Mouse (Mus musculus) common myeloid progenitor, adult 5-6 weeks (primary cell): ENCODE results near the gene Gm10642. TPM values are rescaled to one million over a fixed set of nuclear protein-coding genes. Genes with fewer than 3 reads are reported as not detected.

Source experiments
- ATAC-seq: replicated peaks from 2 replicates; pipeline ENCODE4 v1.8.0; 2016; ENCODE audit warnings: low read depth, mild to moderate bottlenecking, moderate TSS enrichment, inconsistent platforms; ENCODE audit not compliant: poor library complexity, severe bottlenecking
- total RNA-seq: library from RNA; stranded (forward); fragments of 200-1000, 187-1606 nt; gene quantifications from 2 replicates; pipeline ENCODE4 v1.2.3, GENCODE M21; 2017

The Gm10642 gene
- total RNA-seq, 1 experiment from 2014 or later: not detected

DNA sequence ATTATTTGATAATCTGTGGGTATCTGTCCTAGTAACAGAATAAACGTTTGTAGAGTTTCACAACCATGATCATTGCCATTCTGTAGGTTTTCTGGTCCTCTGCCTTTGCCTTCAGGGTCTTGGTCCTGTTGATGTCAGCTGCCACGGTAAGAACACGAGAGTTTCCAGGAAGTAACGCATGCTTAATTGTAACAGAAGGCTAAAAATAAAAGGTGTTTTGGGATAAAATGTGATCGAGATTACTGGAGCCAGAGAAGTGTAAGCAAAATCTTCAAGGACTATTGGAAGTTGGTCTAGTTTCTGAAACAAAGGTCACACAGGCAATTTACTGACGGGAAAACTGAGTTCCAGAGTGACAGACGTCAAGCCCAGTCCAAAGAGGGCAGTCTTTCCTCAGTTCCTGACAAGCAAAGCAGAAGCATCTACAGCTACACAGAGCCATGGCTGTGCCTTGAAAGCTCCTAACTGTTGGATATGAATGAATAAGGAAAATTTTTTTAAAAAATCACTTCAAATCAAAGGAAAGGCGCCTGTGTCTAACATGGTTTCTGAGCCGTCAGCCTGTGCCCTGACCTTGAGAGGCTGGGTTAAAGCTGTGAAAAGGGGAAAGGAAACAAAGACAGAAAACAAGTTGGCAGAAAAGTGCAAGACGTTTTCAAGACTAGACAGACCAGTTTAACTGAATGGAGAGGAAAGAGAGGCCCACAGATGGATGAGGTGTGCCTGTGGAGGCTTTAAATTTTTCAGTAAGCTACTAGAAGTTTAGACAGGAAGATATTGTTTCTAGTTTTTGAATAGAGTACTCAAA, 15.9 kb downstream of the Gm10642 start:
- ATAC-seq: 0 out of 2 replicates have a peak, but pooled peaks have one; percentile 41

DNA sequence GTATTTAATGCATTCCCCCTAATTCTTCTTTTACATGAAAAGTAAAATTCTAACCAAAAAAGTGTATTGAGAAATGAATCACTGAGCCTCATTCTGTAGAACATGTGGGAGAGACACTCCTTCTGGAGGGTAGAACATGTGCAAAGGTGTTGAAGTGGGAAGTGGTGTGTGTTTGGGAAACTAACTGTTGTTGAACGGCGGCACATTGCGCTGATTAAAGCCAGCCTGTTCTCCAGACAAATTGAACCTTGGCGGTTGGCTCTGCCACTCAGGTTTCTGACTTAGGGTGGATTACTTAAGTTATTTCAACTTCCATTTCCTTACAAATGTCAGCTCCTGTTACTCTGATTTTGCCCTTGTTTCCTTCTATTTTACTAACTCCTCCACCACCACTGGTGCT, 17.6 kb downstream of the Gm10642 start:
- ATAC-seq: no peak

DNA sequence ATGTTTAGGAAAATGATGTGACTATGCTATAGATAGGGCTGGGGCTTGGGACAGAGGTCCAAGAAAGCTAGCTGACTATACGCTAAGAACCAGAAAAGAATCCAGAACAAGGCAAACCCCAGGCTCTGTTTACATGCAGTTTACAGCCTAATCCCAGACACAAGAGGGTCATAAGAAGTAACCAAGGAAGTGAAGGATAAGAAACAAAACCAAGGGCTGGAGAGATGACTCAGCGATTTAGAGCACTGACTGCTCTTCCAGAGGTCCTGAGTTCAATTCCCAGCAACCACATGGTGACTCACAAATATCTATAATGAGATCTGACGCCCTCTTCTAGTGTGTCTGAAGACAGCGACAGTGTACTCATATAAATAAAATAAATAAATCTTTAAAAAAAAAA, 19.1 kb downstream of the Gm10642 start:
- ATAC-seq: no peak

DNA sequence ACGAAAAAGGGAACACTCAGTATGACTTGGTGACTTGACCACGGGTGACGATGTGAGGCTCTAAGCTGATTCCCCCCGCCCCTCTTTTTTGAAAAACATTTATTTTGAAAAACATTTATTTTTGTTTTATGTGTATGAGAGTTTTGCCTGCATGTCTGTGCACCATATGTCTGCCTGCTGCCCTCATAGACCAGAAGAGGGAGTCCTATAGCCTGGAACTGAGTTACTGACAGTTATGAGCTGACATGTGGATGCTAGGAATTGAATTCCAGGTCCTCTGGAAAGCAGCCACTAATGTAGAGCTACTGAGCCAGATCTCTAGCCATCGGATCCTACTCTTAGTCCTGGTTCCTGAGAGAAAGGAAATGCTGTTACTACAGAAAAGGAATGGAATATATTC, 19.9 kb downstream of the Gm10642 start:
- no peak for ATAC-seq

DNA sequence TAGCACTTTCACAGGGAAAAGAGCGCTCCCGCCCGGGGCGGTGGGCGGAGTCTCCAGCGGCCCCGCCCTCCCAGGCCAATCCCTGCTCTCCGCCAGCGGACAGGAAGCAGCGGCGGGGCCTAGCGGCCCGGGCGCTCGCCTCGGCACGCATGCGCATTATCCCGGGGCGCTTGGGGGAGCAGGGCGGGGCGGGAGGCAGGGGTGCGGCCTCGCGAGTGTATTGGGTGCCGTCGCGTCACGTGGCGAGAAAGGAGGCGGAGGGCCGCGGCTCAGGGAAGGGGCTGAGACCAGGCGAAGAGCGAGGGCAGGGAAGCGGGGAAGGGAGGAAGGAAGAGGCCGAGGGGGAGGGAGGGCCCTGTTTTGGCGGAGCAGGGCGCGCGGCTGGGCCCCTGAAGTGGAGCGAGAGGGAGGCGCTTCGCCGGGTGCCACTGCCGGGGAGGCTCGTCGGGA, 22.7 kb downstream of the Gm10642 start, which contains the start of gene Adam10:
Adam10 (plus strand) TSS at position 316 of the 450 bp plus-strand sequence.
- ATAC-seq: peak; percentile 98

DNA sequence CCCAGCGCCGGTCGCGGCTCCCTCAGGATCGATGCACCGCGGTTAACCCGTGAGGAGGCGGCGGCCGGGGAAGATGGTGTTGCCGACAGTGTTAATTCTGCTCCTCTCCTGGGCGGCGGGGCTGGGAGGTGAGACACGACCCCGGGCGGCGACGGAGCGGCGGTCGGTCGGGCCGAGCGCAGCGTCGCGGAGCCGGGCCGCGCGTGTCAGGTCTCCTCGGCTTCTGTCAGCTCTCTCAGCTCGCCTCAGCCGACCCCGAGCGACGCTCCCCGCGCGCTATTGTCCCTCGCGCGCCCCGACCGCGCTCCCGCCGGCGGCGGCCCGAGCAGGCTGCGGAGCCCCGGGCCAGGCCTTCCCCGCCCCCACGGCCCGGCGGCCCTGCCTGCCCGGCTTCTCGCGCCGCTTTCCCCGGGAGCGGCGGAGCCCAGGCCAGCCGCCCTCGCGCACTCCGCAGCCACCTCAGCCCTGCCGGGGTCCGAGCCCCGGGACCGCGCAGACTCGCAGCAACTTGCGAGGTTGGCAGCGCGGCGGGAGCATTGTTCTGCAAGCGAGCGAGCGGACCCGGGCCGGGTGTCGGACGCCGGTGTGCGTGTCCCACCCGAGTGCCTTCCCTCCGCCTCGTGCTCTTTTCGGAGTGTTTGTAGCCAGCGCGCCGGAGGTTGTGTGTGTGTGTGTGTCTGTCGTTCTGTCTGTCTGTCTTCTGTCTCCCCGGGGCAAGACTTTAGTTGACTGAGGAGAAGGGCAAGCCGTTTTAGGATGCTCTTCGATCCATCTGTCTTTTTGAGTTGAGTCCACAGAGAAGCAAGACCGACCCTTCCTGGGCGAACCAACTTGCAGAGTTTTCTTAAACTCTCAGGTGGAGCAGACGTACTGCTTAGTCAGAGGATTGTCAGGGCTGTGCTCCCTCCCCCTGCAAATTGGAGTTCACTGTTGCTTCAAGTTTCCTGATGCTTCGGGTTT, 23.4 kb downstream of the Gm10642 start:
- ATAC-seq: no peak

DNA sequence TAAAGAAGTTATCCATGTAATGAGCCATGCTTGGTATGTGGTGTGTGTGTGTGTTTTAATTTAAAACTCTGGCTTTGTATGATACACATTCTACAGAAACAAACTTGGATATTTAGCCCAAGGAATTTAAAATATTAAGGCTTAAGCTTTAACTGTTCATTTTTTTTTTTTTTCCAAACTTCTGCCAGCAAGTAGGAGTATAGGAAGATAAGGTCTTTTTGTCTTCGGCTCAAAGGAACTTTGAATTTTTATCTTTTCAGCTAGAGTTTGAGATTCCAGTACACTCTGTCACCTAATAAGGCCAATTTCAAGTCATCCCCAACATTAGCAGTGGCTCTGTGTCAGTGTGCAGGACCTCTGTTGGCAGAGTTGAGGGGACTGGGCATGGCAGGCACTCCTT, 26.2 kb downstream of the Gm10642 start:
- no peak for ATAC-seq

DNA sequence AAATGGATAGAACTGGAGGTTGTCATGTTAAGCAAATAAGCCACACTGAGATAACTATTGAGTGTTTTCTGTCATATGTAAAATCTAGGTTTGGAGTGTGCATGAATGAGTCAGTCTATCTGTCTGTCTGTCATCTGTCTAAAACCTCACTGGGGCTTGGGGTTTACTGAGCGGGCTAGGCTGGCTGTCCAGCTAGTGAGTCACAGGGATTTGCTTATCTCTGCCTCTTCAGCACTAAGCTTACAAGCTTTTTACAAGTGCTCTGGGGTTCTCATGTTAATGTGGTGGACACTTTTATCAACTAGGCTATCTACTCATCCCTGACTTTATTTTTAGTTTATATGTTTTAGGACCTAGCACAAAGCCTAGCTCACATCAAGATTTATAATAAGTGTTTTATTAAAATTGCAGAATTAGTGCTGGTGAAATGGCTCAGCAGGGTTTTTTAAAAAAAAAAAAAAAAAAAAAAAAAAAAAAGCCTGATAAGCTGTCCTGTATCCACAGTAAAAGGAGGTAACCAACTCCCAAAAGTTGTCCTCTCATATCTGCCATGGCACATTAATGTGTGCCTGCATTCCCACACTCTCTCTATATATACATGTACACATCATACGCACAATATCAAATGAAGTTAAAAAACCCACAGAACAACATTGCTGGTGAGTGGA, 32.4 kb downstream of the Gm10642 start:
- ATAC-seq: 0 out of 2 replicates have a peak, but pooled peaks have one; percentile 45

DNA sequence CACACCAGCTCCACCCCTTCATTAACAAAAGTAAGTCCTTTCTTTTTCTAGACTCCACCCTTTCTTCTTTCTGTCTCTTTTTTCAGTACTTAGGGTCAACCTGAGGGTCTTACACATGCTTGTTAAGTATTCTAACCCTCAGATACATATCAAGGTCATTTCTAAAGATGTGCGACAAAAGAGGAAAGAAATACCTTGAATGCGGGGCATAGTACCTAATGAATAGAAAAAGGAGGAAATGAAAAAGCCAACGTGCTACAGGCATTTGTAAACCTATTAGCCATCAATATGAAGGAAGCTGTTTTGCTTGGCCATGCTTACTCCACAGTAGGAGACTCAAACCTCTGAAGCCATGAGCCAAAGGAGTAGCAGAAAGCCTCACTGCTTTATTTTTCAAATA, 33.9 kb downstream of the Gm10642 start:
- no peak for ATAC-seq

DNA sequence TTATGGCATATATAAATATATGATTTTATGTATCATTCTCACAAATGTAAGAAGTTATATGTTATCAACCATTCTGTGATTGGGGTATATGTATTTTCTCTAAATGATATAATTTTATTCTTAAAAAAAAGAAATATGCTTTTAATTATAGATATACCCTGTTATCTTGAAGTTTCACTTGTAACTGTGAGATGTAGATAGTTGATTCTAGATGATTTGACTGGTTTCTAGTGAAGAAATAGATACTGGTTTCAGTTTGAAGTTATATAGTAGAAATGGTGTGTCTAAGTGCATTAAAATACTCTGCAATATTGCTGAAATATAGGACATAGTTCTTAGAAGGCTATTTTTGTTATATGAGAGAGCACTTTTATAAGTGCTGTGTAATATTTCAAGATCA, 34.5 kb downstream of the Gm10642 start:
- ATAC-seq: no peak

DNA sequence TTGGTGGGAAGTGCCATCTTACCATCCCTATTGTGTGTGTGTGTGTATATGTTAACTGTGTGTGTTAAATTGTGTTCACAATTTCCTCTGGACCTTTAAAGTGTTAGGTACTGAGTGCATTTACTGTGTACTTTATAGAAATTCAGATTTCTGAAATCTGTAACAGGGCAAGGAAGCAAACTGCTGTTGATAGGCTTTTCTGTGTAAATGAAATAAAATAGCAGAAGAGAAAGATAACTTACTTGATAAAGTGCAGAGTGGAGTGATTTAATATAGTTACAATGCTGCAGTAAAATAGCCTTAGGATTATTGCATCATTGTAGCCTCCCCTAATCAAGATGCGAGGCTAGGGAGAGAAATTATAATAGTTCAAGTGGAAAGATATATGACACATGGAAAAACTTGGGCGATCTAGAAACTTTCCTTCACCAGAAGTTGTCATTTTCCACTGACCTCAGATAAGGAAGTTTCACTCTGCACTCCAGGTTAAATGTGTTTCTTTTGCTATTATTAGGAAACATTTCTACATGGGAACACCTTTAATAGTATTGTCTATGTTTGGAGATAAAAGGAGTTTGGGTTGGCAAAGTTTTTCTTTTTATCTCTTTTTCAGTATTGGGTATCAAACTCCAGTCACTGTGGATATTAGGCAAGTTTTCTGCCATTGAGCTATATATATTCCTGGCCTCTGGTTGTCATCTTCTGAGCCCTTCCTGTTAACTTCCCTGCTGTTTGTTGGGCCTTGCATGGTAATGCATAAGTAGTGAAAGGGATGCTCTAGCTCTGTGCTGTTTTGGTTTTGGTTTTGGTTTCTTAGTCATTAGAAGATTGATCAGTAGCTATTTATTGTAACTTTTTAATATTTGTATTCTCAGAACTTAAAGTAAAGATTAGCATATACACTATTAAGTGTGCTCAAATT, 36.0 kb downstream of the Gm10642 start:
- peak; percentile 50 for ATAC-seq

DNA sequence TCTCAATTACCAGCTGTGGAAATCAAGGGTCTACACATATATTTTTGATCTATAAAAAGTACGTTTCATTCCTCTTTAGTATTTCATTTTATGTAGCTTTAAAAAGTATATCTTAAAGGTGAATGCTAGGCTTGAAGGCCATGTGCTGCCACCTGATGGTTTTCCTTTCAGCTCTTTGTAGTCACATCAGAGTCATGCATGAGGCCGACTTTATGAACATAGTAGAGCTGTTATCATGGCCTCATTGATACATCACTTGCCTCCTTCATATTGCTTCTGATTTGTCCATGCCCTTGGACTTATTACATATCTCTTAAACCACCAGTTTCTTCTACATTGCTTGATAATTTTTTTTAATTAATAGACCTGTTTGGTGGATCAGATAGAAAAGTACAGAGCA, 39.7 kb downstream of the Gm10642 start:
- ATAC-seq: no peak

DNA sequence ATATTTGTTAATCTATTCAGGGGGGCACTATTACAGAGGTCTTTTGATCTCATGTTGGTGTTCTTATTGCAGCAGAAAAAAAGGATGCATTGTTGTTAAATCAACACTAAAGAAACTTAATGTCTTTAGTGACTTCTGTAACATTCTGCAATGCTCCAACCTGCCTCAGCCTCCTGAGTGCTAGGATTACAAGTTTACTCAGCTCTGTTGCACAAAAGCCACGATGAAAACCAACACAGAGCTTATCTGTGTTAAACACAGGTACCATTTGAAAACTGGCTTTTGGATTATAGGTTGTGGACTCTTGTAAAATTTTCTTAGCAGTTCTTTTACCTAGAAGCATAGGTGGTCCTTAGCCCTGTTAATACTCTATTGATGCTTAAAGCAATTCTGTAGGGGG, 42.0 kb downstream of the Gm10642 start:
- no peak for ATAC-seq

DNA sequence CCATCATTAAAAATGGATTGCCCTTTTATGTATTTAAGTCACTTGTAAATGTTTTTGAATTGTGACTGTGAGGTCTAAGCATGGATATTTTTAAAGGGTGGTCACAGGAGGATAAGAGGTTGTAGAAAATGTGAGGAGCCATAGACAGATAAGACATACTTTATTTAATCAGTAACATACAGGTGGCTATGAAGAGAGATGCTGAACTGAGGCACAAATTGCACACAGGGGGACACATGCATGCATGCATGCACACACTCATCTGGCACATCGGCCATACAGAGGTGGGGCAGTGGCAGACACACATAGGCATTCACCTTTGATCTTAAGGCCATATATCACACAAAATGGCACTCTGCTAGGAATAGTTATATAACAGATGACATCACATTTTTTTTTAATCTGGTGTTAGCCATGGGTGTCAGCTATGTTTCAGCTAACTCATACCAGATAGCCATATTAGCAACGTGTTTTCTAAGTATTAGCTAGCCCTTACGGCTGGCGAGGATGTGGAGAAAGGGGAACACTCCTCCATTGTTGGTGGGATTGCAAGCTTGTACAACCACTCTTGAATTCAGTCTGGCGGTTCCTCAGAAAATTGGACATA, 47.6 kb downstream of the Gm10642 start:
- ATAC-seq: no peak

DNA sequence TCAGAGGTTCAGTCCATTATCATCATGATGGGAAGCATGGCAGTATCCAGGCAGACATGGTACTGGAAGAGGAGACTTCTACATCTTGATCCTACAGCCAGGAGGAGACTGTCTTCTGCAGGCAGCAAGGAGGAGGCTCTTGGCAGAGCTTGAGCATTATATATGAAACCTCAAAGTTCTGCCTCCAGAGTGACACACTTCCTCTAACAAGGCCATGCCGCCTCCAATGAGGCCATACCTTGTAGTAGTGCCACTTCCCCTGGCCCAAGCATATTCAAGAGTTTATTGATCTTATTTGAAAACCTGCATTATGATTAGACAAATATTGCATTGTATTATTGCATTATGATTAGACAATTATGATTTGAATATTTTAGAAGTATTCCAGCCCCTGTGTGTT, 50.4 kb downstream of the Gm10642 start:
- ATAC-seq: 0 out of 2 replicates have a peak, but pooled peaks have one; percentile 39
